Mouse (Mus musculus) hindbrain, embryonic 16.5 days (tissue): ENCODE measurements around the gene Srf. TPM values are rescaled to one million over a fixed set of nuclear protein-coding genes. Genes with fewer than 3 reads are reported as not detected.

ENCODE experiments used
- ATAC-seq: fragments of 200-750 bp; cut with Nextera tagmentation; 2 replicates; pipeline ENCODE4 v1.8.0; 2017; ENCODE audit warnings: moderate TSS enrichment, moderate library complexity
- H3K27ac ChIP-seq: fragments of 300-500 bp; sonication (generic); 2 replicates; pipeline ENCODE4 v1.5.1; 2014; ENCODE audit warnings: low read depth, mild to moderate bottlenecking, control low read depth, low read length, moderate library complexity
- H3K27me3 ChIP-seq: fragments of 300-500 bp; sonication (generic); replicated peaks from 2 replicates; pipeline ENCODE4 v1.6.1; 2014; ENCODE audit warnings: low read length; ENCODE audit not compliant: control insufficient read depth, insufficient read depth
- H3K36me3 ChIP-seq: fragments of 300-500 bp; sonication (generic); 2 replicates; pipeline ENCODE4 v1.6.1; 2014; ENCODE audit warnings: mild to moderate bottlenecking, low read length, moderate library complexity, mixed read lengths; ENCODE audit not compliant: control insufficient read depth, insufficient read depth
- H3K4me1 ChIP-seq: fragments of 300-500 bp; sonication (generic); 2 replicates; pipeline ENCODE4 v1.6.1; 2014; ENCODE audit warnings: low read depth, low read length; ENCODE audit not compliant: control insufficient read depth, insufficient read depth
- H3K4me2 ChIP-seq: fragments of 300-500 bp; sonication (generic); 2 replicates; pipeline ENCODE4 v1.6.1; 2014; ENCODE audit warnings: mild to moderate bottlenecking, low read length, control low read depth, moderate library complexity
- H3K4me3 ChIP-seq: fragments of 300-500 bp; sonication (generic); 2 replicates; pipeline ENCODE4 v1.5.1; 2014; ENCODE audit warnings: mild to moderate bottlenecking, low read length, control low read depth, moderate library complexity
- H3K9ac ChIP-seq: fragments of 300-500 bp; sonication (generic); 2 replicates; pipeline ENCODE4 v1.6.1; 2014; ENCODE audit warnings: low read depth, mild to moderate bottlenecking, control low read depth, low read length, moderate library complexity
- H3K9me3 ChIP-seq: fragments of 300-500 bp; sonication (generic); 2 replicates; pipeline ENCODE4 v1.6.1; 2014; ENCODE audit warnings: mild to moderate bottlenecking, low read length, moderate library complexity; ENCODE audit not compliant: control insufficient read depth
- WGBS: fragments of 180-500 bp; shearing (Covaris S2); extraction: QIAGEN DNeasy Blood & Tissue Kit; methylation state at CpG from one replicate; pipeline ENCODE4 v1.1.7; 2014; 5-methylcytosine and 5-hydroxymethylcytosine counted together
- polyA plus RNA-seq: library from polyadenylated mRNA; unstranded; fragments of >200 nt; fragmentation: Nextera tagmentation; extraction: Ambion mirVana; gene quantifications from 2 replicates; pipeline ENCODE4 v1.2.1, GENCODE M21; 2015

The Srf gene
- polyA plus RNA-seq, 1 experiment from 2014 or later: 3.5 TPM

DNA sequence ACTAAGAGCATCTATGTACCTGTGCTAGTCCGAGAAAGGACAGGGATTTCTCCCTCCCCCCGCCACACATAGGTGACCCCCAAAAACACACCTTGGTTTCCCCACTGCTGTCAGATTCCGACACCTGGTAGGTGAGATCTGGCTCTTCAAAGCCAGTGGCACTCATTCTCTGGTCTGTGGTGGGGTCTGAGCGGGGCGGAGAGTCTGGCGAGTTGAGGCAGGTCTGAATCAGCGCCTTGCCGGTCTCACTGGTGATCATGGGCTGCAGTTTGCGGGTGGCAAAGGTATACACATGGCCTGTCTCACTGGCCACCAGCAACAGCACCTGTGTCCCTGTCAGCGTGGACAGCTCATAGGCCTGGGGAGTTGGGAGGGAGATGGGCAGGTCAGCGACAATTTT is 2.5 kb downstream of the Srf start:
- Histone ChIP-seq H3K4me3 (peak overlapping the region; percentile 99), H3K9ac (peak overlapping the region; percentile 99), H3K4me1 (peaks cover 27% of the 10 kb centered on the region), H3K9me3 (no peaks in the 10 kb centered on the region), H3K4me2 (peak overlapping the region; percentile 87), H3K36me3 (peaks cover 21% of the 10 kb centered on the region), H3K27ac (peak overlapping the region; percentile 80), H3K27me3 (no peaks in the 10 kb centered on the region)
- WGBS: 49% methylated on average over 11 of the region's 11 CpGs
- no peak for ATAC-seq

DNA sequence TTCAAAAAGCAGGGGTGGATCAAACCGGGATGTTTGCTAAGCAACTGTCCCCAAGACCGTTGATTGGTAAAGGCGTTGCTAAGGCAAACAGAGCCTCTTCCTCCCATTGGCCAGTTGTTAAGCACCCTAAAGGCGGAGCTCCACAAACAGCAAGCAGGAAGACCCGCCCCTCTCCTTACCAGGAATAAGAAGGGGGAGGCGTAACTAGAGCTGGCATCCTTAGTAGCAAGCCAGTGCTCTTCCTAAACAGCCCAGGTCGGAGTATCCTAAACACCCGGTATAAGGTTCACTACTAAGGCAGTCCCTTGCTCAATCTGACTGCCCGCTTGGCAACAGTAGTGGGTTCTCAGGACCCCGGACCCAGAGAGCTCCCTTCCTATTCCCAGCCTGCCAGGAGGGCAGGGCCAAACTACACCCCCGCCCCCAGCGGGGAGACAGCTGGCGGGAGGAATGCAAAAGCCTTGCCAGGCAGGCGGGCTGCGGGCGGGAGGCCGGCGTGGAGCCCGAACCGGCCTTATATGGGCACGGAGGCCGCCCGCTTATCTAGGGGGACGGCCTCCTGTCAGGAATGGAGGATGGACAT is 3.0 kb downstream of the Srf start:
- H3K27me3 ChIP-seq: no peaks in the 10 kb centered on the region
- WGBS: under 1% methylated on average over 24 of the region's 24 CpGs
- H3K9ac ChIP-seq: peak overlapping the region; percentile 99
- peak overlapping the region; percentile 80 for H3K27ac ChIP-seq
- peaks cover 23% of the 10 kb centered on the region for H3K36me3 ChIP-seq
- H3K4me3 ChIP-seq: peak overlapping the region; percentile 99
- H3K4me2 ChIP-seq: peak overlapping the region; percentile 87
- H3K4me1 ChIP-seq: peaks cover 27% of the 10 kb centered on the region
- peak; percentile 80 for ATAC-seq
- no peaks in the 10 kb centered on the region for H3K9me3 ChIP-seq

DNA sequence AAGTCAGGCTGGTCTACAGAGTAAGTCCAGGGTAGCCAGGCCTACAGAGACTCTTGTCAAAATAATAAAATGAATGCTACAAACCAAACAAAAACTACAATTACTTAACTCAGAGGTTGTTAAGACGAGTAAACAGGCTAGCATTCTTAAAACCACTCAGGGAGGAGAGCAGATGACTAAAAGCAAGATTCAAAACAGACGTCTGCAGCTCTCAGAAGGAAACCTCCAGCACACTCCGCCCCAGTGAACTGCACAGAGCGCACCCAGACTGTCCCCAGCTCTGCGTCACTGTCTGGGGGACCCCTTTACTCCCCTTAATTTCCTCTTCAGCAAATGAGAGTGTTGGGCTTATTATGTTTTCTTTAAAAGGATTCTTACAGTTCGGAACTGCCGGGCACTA is 3.8 kb downstream of the Srf start:
- Histone ChIP-seq H3K4me3 (no peak overlapping the region), H3K4me2 (no peak overlapping the region; the same call in 1 of the 2 replicates), H3K9ac (no peak overlapping the region), H3K4me1 (peaks cover 27% of the 10 kb centered on the region), H3K27ac (peak overlapping the region; percentile 45; the same call in 1 of the 2 replicates), H3K27me3 (no peaks in the 10 kb centered on the region), H3K9me3 (no peaks in the 10 kb centered on the region), H3K36me3 (peaks cover 23% of the 10 kb centered on the region)
- ATAC-seq: no peak
- WGBS: 85% methylated on average over 7 of the region's 7 CpGs

DNA sequence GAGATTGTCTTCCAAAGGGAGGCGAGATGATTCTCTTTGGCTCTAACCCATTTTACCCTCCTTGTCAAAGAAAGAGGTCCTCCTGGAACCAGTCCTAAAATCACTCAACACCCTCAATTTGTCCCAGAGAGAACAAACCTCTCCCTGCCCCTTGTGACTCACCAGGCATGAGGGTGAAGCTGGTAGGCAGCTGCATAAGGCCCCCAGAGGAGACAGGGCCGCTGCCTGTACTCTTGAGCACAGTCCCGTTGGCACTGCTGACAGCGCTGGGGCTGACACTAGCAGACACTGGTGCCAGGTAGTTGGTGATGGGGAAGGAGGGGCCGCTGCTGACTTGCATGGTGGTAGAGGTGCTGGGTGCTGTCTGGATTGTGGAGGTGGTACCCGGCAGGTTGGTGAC is 4.6 kb downstream of the Srf start:
- Histone ChIP-seq H3K9me3 (no peaks in the 10 kb centered on the region), H3K36me3 (peaks cover 23% of the 10 kb centered on the region), H3K9ac (no peak overlapping the region), H3K4me3 (no peak overlapping the region), H3K4me2 (no peak overlapping the region), H3K27ac (no peak overlapping the region), H3K27me3 (no peaks in the 10 kb centered on the region), H3K4me1 (peaks cover 32% of the 10 kb centered on the region)
- WGBS: 91% methylated on average over 6 of the region's 6 CpGs
- ATAC-seq: no peak

DNA sequence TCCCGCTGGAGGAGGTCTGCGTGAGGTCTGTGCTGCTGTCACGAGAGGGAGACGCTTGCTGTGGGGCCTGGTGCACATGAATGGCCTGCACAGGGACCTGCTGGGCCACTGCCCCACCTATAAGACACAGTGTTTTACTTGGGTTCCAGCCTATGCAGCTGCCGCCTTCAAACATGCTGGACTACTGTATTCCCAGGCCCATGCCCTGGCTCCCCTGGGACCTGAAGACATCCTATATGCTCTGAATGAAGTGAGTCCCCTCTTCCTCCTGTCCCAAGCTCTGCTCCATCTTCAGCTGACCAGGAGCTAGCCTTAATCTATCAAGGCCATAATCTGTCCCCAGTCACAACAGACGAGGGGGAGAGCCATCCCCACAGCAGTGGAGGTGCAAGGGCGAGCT is 5.1 kb downstream of the Srf start:
- Histone ChIP-seq H3K36me3 (peaks cover 23% of the 10 kb centered on the region), H3K4me1 (peaks cover 33% of the 10 kb centered on the region), H3K27me3 (no peaks in the 10 kb centered on the region), H3K4me3 (no peak overlapping the region), H3K9ac (no peak overlapping the region), H3K9me3 (no peaks in the 10 kb centered on the region), H3K4me2 (no peak overlapping the region), H3K27ac (no peak overlapping the region)
- ATAC-seq: no peak
- WGBS: 90% methylated on average over 7 of the region's 7 CpGs

DNA sequence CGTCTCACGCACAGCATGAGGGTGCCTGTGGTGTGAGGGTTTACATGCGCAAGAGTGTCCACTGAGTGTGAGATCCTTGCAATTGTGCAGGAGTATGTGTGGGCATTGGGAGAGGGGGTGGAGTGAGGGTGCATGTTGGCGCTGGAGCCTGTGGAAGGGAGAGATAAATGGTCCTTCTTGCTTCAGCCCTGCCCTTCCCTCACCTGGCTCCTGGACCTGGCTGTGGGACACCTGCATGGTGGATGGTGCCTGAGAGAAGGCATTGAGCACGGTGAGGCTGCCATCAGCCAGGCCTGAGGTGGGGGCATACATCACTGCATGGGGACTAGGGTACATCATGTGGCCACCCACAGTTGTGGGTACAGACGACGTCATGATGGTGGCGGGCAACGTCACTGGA is 6.3 kb downstream of the Srf start:
- Histone ChIP-seq H3K27me3 (no peaks in the 10 kb centered on the region), H3K9me3 (no peaks in the 10 kb centered on the region), H3K4me3 (no peak overlapping the region), H3K27ac (no peak overlapping the region), H3K4me2 (no peak overlapping the region), H3K9ac (no peak overlapping the region), H3K36me3 (peaks cover 23% of the 10 kb centered on the region), H3K4me1 (peaks cover 37% of the 10 kb centered on the region)
- ATAC-seq: no peak
- WGBS: 93% methylated on average over 9 of the region's 9 CpGs

DNA sequence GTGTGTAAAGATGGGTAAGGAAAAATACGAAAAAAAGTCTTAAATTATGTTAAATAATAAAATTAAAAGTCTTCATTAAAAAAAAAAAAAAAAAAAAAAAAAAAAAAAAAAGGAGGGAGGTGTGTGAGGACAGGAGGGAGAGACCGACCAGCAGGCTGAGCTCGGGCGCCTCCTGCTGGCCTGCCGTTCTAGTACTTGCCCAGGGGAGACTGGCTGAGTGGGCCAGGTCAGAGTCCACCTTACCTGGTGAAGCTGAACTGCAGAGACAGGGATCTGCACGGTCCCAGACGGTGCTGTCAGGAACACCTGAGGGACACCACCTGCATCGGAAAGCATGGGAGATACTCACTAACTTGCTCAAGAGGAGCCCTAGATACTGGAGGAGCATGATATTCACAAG is 6.8 kb downstream of the Srf start:
- peaks cover 33% of the 10 kb centered on the region for H3K4me1 ChIP-seq
- no peak for ATAC-seq
- no peak overlapping the region for H3K27ac ChIP-seq
- no peak overlapping the region for H3K4me2 ChIP-seq
- peaks cover 23% of the 10 kb centered on the region for H3K36me3 ChIP-seq
- no peaks in the 10 kb centered on the region for H3K27me3 ChIP-seq
- no peak overlapping the region for H3K9ac ChIP-seq
- no peak overlapping the region for H3K4me3 ChIP-seq
- H3K9me3 ChIP-seq: no peaks in the 10 kb centered on the region
- WGBS: 24% methylated on average over 8 of the region's 8 CpGs

DNA sequence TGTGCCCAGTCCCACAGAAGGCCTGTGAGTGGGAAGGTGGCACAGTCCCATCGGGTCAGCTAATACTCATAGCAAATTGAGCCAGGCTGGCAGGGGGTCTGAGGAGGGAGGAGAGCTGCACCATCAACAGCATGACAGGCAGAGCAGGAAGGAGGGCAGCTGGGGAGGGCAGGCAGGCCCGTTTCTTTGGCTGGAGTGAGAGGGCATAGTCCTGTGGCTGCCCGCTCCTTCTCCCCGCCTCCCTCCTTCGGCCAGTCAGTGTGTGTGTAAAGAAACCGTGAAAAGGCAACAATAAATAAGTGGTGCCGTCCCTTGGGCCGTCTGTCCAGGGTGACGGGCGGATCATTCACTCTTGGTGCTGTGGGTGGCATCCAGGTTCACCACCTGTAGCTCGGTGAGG is 7.2 kb downstream of the Srf start:
- 51% methylated on average over 11 of the region's 11 CpGs for WGBS

DNA sequence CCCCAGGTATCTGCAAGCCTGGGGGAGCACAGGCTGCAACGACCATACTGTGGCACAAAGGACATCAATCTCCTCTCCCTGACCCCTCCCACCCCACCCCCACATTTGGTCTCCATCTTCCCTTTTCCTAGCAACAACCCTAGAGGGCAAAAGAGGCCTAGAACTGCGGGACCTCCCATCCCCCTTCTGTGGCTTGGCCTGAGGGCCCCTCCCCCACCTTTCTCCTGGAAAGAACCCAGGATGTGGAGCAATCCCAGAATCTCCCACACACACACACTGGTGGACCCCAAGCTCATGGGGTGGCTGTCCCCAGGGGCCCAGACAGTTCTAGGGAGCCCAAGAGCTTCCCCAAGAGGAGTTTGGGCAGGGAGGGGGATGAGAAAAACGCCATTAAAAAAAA is 8.1 kb downstream of the Srf start:
- 22% methylated on average over 3 of the region's 3 CpGs for WGBS
- ATAC-seq: no peak
- Histone ChIP-seq H3K9ac (no peak overlapping the region), H3K36me3 (peaks cover 27% of the 10 kb centered on the region), H3K4me3 (no peak overlapping the region), H3K27me3 (no peaks in the 10 kb centered on the region), H3K4me1 (peaks cover 20% of the 10 kb centered on the region), H3K27ac (no peak overlapping the region), H3K9me3 (no peaks in the 10 kb centered on the region), H3K4me2 (no peak overlapping the region)

More for the DNA sequence above, 7.2 kb downstream of the Srf start:
- Histone ChIP-seq H3K4me1 (peaks cover 28% of the 10 kb centered on the region), H3K27ac (no peak overlapping the region), H3K9ac (no peak overlapping the region), H3K4me3 (no peak overlapping the region), H3K27me3 (no peaks in the 10 kb centered on the region), H3K9me3 (no peaks in the 10 kb centered on the region), H3K4me2 (no peak overlapping the region), H3K36me3 (peaks cover 23% of the 10 kb centered on the region)
- no peak for ATAC-seq
